Mouse (Mus musculus): ENCODE data around the gene Wwox.

DNA sequence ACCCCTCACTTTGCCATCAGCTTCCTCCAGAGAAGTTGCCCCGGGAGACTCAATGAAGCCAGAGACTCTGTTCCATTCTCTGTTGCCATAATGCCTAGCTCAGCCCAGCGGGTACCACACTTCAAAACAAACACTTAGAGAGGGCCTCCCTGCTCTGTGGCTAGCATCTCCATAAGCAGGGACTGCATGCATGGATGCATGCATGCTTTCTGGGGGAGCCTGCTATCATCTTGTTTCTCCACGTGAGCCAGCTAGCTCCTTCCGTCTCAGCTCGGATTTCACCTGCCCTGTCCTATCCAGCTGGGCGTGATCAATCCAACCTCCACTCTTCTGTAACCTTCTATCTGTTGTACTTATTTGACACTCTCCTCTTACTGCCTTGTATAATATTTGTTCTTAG, 675.0 kb downstream of the Wwox start:
- TF ChIP-seq EP300 (IDR thresholded peaks at IDR 0.05) (no peak), CTCF (IDR thresholded peaks at IDR 0.05) (no peak)

Measured in lung, postnatal 0 days (tissue).